Mouse (Mus musculus): ENCODE measurements around the gene Prkci.

Prkci gene

DNA sequence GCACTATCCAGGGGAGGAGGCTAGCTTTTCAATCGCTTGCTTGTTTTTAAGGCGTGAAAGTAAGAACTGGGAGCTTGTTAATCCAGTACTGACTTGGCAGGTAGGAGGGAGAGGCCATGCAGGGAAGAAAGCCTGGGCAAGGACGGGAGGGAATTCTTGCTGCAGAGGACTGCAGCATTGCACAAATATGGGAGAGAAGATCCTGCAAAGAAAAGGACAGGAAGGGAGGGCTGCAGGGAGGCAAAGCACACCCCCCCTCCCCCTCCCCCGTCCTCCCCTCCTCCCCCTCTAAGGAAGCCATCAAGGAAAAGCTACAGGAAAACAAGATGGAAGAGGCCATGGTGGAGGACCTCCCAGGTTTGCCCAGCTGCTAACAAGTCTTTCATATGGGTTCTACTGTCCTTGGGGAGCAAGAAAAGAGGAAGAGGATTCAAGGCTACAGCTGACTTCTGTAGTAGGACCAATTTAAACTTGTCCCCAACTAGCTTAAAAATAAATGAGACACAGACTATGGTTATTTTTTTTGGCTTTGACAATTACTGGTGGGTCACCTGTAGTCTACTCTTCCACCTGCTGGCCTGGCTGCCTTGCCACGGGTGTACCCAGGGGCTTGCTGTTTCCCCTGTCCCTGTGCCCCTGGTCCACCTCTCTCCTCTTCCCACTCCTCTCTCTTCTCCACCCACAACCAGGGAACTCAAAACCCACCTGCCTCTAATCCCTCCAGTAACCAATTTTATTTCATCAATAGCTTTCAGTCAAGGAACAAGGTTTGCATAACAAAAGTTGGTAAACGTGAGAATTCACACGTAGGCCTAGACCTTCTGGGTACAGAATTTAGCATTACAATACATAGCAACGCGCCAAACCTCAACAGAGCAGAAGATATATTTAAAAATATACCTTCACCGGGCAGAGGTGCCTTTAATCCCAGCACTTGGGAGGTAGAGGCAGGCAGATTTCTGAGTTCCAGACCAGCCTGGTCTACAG, 93.5 kb downstream of the Prkci start:
- DNase-seq: no peak

DNA sequence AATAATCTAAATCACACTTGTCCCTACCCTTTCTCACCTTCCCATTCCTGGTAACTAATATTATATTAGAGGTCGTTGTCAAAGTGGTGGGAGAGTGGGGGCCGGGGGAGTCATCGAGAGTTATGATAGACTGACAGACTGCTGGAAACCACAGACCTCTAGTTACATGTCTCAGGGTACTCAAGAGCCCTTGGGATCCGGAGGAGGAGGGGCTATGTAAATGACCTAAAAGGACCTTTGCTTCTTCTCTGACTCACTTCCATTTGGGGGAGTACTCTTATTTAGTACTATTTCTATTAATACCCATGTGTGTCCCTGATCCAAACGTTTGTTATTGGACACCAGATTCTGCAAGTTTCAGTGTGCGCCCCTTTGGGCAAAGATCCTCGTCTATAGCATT, 94.4 kb downstream of the Prkci start:
- peak; percentile 58 for DNase-seq

DNA sequence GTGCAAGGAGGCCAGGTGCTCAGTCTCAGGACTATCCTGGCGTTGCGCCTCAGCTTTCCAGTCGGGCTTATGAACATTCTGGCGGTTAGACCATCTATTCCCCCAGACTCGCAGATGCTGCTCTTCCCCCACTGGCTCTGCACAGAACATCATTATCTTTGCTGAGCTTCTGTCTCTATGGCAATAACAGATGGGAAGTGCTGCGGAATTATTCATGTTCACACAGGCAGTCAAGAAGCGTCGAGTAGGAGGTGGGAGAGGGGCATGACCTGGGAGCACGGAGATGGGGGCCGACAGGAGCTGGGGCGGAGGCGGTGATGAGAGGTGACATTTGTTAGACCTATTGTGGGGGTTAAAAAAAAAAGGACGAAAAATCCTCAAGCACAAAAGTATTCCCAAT, 97.6 kb downstream of the Prkci start:
- no peak for DNase-seq

DNA sequence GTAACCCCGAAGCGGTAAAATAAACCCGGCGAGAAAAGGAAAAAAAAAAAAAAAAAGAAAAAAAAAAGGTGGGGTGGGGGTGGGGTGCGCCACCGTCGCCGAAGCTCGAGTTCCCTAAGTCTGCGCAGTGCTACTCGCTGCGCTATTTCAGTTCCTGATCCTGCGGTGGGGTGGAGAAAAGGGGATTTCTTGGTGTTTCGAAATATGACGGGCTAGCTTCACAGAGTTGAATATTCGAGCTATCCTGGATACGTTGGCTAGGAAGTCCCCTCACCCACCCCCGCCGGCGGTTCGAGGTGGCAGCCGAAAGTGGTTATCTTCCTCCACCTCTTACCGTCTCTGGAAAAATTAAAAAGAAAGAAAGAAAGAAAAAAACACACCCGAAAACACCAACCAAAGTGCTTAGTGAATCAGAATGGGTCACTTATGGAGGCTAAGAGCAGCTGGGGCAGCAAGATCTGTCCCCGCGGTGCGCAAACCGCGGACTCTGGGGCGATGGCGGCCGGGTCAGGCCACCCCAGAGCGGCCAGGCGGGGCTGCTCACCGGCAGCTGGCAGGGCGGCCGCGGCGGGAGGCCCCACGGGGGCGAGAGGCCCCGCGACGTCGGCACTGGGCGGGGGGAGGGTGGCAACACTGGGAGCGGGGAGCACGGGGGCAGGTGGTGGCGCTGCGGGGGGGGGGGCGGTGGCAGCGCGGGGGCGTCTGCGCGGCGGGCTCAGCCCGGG, 98.2 kb downstream of the Prkci start:
- peak; percentile 80 for DNase-seq

DNA sequence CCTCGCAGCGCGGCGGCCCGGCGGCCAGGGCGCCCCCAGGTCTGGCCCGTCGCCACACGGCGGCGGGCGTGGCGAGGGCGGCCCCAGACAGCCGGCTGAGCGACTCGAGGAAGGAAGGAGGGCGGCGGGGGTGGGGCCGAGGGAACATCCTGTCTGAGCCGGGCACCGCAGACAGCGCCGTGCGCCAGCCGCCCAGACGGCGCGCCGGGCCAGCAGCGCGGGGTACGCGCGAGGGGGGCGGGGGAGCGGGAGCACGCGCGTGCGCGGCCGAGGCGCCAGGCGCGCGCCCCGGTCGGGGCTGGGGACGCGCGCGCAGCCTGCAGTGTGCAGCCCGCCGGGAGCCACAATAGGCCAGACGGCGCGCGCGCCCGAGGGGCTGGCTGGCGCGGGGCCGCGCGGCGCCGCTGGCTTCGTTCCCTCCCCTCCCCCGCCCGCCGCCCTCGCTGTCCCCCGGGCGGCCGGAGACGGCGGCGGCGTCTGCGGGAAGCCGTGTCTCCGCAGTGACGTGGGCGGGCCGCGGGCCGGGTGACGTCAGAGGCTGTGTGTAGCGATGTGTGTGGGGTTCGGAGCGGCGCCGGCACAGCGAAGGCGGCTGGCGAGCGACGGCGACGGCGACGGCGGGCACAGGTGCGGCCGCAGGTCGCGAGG, 99.1 kb downstream of the Prkci start, which contains the start of gene Skil:
Gene Skil, plus strand, starts transcription at position 528 of the 648 bp plus-strand sequence.
- peak; percentile 98 for DNase-seq

DNA sequence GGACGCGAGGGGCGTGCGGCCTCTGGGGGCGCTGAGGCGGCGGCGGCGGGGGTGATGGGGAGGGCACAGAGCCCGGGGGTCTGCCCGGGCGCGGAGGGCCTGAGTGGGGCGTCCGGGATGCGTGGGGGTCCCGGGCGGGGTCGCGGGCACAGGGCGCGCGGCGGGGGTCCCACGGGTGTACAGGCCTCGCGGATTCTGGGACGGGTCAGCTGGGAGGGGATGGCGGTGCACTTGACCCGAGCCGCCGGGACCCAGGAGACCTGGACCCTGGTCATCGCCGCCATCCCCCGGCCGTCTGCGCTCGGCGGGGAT, 99.6 kb downstream of the Prkci start:
- no peak for DNase-seq

DNA sequence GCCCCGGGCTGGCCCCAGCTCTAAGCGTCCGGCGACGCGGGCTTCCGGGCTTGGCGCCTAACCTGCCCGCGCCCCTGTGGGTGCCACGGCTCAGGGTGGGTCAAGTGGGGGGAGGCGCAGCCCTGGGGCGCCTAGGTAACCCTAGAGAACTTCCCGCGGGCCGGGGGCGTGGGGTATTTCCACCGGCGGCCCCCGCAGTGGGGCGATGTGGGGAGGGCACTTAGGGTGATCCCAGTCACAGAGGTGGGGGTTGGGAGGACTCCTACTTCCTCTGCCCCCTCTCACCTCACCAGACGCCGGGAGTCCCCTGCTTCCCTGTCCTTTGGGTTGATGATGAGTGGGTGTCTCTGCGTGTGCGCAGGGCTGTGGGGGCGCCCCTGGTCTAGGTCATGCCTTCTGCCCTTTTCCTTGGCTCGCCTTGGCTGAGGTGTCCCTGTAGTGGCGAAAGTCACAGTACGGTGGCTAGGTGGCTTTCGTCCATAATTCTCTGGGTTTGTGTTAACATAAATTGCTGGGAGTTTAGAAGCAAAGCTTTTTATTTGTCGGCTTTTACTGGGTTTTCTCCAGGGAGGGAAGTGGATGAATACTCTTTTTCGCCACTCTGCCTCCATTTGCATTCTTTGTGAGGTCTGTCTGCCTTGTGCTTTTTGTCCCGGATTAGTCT, 100.1 kb downstream of the Prkci start:
- peak; percentile 66 for DNase-seq

DNA sequence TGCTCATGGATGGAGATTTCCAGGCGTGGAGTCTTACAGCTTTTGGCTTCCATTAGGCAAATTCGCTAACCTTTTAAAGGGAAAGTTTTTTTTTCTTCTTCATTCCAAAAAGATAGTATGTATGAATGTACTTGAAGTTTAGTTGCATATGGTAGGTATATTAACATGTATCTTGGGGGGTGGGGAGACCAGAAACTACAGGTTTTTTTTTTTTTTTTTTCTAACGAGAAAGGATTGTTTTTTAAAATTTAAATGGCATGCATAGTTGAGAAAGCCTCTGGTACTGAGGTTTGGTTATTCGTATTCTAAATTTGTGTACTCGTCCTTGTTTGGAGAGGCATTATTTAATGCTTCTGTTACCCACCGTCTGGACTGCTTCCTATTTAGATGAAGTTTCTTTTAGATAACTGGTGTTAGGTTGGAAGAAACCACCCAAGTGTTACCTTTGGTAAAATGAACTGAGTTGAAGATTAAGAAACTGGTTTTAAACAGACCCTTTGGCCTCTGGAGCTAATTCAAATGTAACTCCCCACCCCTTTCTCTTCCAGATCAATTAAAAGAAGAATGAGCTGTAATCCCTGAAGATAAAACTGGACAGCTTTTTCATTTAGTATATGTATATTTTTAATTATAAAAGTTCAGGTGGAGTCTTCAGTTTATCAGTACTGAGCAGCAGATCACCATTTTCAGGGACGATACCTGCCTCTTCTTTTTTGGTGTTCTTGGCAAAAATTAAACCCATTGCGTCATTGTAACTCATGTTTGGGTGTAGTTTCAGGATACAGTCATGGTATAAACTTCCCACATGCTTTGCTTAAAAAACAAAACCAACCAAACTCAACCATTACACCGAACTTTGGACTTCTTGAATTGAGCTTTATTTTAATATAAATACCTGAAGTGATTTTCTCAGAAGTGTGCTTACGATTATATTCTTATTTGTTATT, 100.9 kb downstream of the Prkci start:
- DNase-seq: no peak

DNA sequence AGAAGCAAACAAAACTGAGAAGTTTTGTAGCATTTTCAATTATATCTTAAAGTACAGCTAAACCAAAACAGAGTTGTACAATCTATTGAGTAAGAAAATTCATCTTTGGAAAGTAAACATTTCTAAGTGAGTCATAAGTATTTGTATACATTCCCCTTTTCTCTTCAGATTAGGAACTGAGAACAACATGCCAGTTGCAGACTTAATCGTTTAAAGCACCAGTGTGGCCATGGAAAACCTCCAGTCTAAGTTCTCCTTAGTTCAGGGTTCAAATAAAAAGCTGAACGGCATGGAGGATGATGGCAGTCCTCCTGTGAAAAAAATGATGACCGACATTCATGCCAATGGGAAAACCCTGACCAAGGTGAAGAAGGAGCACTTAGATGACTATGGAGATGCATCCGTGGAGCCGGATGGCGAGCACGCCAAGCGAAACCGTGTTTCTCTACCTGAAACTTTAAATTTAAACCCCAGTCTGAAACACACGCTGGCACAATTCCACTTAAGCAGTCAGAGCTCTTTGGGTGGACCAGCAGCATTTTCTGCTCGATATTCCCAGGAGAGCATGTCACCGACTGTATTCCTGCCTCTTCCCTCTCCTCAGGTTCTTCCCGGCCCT, 101.7 kb downstream of the Prkci start:
- no peak for DNase-seq

DNA sequence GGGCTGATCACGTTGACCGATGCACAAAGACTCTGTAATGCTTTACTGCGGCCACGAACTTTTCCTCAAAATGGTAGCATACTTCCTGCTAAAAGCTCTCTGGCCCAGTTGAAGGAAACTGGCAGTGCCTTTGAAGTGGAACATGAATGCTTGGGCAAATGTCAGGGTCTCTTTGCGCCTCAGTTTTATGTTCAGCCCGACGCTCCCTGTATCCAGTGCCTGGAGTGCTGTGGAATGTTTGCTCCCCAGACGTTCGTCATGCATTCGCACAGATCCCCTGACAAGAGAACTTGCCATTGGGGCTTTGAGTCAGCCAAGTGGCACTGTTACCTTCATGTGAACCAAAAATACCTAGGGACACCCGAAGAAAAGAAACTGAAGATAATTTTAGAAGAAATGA, 102.4 kb downstream of the Prkci start:
- DNase-seq: no peak

DNA sequence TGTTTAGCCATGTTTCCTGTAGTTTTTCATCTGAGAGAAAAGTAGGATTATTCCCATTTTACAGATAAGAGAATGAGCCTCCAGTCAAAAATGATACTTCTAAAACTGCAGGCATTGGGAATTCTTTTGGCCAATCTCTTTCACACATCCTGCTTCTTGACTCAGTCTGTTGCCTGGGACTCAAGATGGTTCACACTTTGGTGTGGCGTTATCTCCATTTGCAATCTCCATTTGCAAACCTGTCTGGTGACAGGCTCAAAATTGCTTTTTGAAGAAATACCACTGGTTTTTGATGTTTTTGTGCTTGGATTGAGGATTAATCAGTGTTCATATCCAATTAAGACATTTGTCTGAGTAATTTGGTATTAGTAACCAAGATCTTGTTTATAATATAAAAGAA, 103.0 kb downstream of the Prkci start:
- DNase-seq: no peak

DNA sequence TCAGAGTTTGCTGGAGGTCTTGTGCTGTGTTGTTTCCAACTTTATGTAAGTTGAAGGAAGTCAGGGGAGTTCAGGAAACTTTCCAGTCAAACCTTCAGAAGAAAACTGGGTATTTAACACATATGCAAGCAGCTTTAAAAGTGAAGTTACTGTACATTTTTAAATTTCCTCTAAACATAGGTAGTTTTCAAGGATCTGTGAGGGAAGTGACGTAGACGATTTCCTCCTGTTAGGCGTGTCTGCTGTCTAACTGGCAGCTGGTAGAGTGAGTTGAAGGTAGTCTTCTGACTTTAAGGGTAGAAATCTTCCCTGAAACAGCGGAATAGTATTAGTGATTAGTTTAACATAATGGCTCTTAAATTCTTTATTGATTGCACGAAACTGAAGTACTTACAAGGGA, 104.5 kb downstream of the Prkci start:
- no peak for DNase-seq

DNA sequence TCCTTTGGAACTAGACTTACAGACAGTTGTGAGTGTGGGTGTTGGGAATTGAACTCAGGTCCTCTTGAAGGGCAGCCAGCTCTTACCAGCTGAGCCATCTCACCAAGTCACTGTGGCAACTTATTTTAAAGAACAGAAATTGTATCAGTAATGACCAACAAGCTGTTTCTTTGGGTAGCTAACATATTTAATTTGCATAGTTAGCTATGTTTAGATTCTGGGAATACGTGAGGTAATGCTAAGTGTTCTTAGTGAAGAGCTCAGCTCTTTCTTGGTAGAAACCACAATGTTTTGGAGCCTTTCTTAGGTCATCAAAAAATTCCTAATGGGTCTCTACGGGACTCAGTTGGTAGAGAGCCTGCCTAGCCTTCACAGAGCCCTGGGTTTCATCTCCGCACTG, 105.3 kb downstream of the Prkci start:
- DNase-seq: no peak
